ENCODE assay signal across 1 mouse cellular context in genomic region chr5:136962966-136963540, GRCm38 (mm10).
TF ChIP-seq lines count a peak whose summit lies in the region.

No protein-coding gene starts in this region.

TF ChIP-seq in CH12.LX, 34 proteins besides CTCF, POLR2A, EP300 and RAD21 (continued from another document):
- no peak for TF ChIP-seq JUN (IDR thresholded peaks at IDR 0.05; ENCODE audit: insufficient read depth, low read depth, low read length)
- TF ChIP-seq ZKSCAN1 (IDR thresholded peaks at IDR 0.05; ENCODE audit: borderline replicate concordance, low read depth, low read length) = no peak
- no peak for TF ChIP-seq UBTF (IDR thresholded peaks at IDR 0.05; ENCODE audit: low read depth, low read length)
- TF ChIP-seq MEF2A (IDR thresholded peaks at IDR 0.05; ENCODE audit: borderline replicate concordance, low read depth, low read length) = no peak
- TF ChIP-seq MXI1 (IDR thresholded peaks at IDR 0.05; ENCODE audit: low read depth, low read length) = no peak
- TF ChIP-seq MAX (IDR thresholded peaks at IDR 0.05; ENCODE audit: low read length) = no peak
- TF ChIP-seq MYC (IDR thresholded peaks at IDR 0.05; ENCODE audit: low read depth, low read length) = no peak
- TF ChIP-seq NRF1 (IDR thresholded peaks at IDR 0.05; ENCODE audit: low read depth, low read length) = no peak
- TF ChIP-seq USF1 (IDR thresholded peaks at IDR 0.05; ENCODE audit: low read depth, low read length) = no peak
